Mouse (Mus musculus): ENCODE results near the gene Lrp1. TPM values are rescaled to one million over a fixed set of nuclear protein-coding genes. Genes with fewer than 3 reads are reported as not detected.

Lrp1 gene
- polyA plus RNA-seq, 1 experiment from 2014 or later, result 37.9 TPM

DNA sequence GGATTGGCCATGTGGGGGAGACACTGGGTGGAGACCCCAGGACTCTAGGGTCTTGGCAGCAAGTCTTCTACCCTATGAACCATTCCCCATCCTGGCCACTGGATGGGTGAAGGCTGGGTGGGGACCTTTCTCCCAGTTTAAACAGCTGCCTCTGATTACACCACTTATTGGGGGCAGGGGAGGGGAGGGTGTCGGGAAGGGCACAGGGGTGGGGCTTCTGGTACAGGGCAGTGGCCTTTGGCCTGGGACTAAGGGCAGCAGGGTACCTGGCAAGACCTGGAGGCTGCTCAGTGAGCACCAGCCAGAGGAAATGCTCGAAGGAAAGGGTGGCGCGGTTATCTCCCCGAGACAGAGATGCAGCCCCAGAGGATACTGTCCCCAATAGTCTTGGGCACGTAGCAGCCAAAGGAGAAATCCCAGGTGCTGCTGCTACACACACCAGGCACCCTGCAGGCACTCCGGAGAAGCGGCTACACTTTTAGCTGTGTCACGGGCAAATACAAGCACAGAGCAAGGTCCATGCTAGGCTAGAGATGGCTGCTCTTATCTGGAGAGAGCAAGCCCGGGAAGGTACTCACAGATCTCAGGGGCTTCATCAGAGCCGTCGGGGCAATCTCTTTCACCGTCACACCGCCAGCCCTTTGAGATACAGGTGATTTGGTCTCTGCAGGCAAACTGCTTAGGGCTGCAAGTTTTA, 8.7 kb downstream of the Lrp1 start:
- H3K9me3 ChIP-seq, result no peaks in the 10 kb centered on the region
- H3K36me3 ChIP-seq, result peaks cover 46% of the 10 kb centered on the region
- H3K9ac ChIP-seq, result no peak overlapping the region
- H3K4me2 ChIP-seq, result no peak overlapping the region
- 62% methylated on average over 14 of the region's 14 CpGs for WGBS
- H3K4me3 ChIP-seq, result no peak overlapping the region
- H3K27ac ChIP-seq (replicated peaks), result no peak overlapping the region
- peaks cover 36% of the 10 kb centered on the region for H3K4me1 ChIP-seq
- H3K27me3 ChIP-seq (replicated peaks), result no peaks in the 10 kb centered on the region
- no peak for ATAC-seq (ENCODE audit: extremely low read depth, insufficient number of reproducible peaks, low FRiP score, low TSS enrichment)

DNA sequence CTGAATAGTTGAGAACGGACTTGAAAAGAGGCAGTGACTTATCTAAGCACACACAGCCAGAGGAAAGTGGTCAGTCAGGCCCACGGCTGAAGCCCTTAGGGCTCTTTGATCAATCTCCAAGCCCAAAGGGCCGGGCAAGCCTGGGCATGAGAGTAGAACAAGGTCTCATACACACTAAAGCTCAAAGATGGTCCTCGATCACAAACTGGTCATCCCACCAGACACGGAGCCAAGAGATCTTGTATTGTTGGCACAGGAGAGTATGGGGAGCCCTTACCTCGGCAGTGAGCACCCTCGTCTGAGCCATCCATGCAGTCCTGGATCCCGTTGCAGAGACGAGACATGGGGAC, 10.9 kb downstream of the Lrp1 start:
- ATAC-seq (ENCODE audit: extremely low read depth, insufficient number of reproducible peaks, low FRiP score, low TSS enrichment), result no peak
- H3K27me3 ChIP-seq (replicated peaks), result no peaks in the 10 kb centered on the region
- no peak overlapping the region for H3K4me3 ChIP-seq
- H3K27ac ChIP-seq (replicated peaks), result no peak overlapping the region
- 80% methylated on average over 9 of the region's 9 CpGs for WGBS
- peaks cover 20% of the 10 kb centered on the region for H3K4me1 ChIP-seq
- H3K36me3 ChIP-seq, result peaks cover 64% of the 10 kb centered on the region
- no peak overlapping the region for H3K9ac ChIP-seq
- no peak overlapping the region for H3K4me2 ChIP-seq
- no peaks in the 10 kb centered on the region for H3K9me3 ChIP-seq

GRCm38 (mm10) chr10:127609415-127610065, 11.4 kb downstream of the Lrp1 start:
- no peak for ATAC-seq (ENCODE audit: extremely low read depth, insufficient number of reproducible peaks, low FRiP score, low TSS enrichment)

DNA sequence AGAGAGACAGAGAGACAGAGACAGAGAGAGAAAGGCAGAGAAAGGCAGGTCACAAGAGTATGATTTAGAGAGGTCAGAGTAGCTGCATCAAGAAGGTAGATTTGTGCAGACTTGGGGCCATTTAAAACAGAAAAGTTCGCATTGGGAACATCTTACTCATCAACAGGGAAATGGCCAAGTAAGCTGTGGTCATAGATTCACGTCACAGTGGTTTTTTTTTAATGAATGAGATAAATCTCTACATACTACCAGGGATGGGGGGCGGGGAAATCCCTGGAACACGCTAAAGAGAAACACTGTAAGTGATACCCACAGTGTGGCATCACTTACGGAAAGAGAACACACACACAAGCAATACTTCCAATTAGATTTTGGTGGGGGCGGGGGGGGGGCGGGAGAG, 13.9 kb downstream of the Lrp1 start:
- Histone ChIP-seq H3K27ac (replicated peaks) (no peak overlapping the region), H3K27me3 (replicated peaks) (no peaks in the 10 kb centered on the region), H3K9me3 (no peaks in the 10 kb centered on the region), H3K4me1 (peaks cover 29% of the 10 kb centered on the region), H3K4me2 (no peak overlapping the region), H3K36me3 (peaks cover 88% of the 10 kb centered on the region), H3K9ac (no peak overlapping the region), H3K4me3 (no peak overlapping the region)
- ATAC-seq (ENCODE audit: extremely low read depth, insufficient number of reproducible peaks, low FRiP score, low TSS enrichment), result no peak
- WGBS, result 79% methylated on average over 7 of the region's 7 CpGs

More at GRCm38 (mm10) chr10:127609415-127610065, 11.4 kb downstream of the Lrp1 start:
- Histone ChIP-seq H3K27me3 (replicated peaks) (no peaks in the 10 kb centered on the region), H3K36me3 (peaks cover 69% of the 10 kb centered on the region), H3K9ac (no peak overlapping the region), H3K27ac (replicated peaks) (no peak overlapping the region), H3K9me3 (no peaks in the 10 kb centered on the region), H3K4me3 (no peak overlapping the region), H3K4me1 (peaks cover 20% of the 10 kb centered on the region), H3K4me2 (no peak overlapping the region)
- 60% methylated on average over 9 of the region's 9 CpGs for WGBS

DNA sequence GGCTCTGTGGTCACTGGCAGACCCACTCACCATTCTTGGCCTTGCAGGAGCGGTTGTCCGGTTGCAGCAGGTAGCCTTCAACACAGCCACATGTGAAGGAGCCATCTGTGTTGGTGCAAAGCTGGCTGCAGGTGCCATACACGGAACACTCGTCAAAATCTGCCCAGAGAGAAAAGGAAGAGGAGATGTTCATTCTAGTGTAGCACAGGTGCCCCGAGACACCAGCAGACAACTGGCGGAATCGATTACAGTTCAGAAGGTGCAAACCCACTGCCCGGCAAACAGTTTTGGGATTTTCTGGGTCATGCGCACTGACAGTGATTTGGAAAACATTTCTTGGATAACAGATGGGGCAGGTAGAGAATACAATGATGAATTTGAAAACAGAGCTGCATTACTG, 15.2 kb downstream of the Lrp1 start:
- Histone ChIP-seq H3K4me2 (no peak overlapping the region), H3K4me3 (no peak overlapping the region), H3K9ac (no peak overlapping the region), H3K4me1 (peaks cover 33% of the 10 kb centered on the region), H3K36me3 (peaks cover 86% of the 10 kb centered on the region), H3K9me3 (no peaks in the 10 kb centered on the region), H3K27ac (replicated peaks) (no peak overlapping the region), H3K27me3 (replicated peaks) (no peaks in the 10 kb centered on the region)
- no peak for ATAC-seq (ENCODE audit: extremely low read depth, insufficient number of reproducible peaks, low FRiP score, low TSS enrichment)
- 91% methylated on average over 9 of the region's 9 CpGs for WGBS

DNA sequence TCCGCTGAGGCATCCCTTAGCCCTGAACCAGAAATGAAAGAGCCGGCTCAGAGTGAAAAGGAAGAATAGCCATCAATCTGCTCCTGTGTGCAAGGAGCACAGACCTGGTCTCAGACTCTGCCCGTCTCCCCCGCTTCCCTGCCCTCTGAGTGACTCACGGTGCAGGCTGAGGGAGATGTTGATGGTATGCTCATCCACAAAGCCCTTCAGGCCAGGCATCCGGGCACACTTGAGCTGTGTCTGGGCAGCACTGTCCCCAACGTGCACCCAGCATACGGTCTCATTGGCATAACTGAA, 15.7 kb downstream of the Lrp1 start:
- 70% methylated on average over 8 of the region's 8 CpGs for WGBS
- no peak overlapping the region for H3K4me2 ChIP-seq
- no peak overlapping the region for H3K9ac ChIP-seq
- peak overlapping the region; percentile 25 for H3K27ac ChIP-seq (replicated peaks)
- H3K4me3 ChIP-seq, result no peak overlapping the region
- H3K36me3 ChIP-seq, result peaks cover 80% of the 10 kb centered on the region
- no peaks in the 10 kb centered on the region for H3K27me3 ChIP-seq (replicated peaks)
- no peak for ATAC-seq (ENCODE audit: extremely low read depth, insufficient number of reproducible peaks, low FRiP score, low TSS enrichment)
- H3K4me1 ChIP-seq, result peaks cover 39% of the 10 kb centered on the region
- no peaks in the 10 kb centered on the region for H3K9me3 ChIP-seq

- Histone ChIP-seq H3K36me3 (peaks cover 75% of the 10 kb centered on the region), H3K27ac (replicated peaks) (peak overlapping the region; percentile 25), H3K27me3 (replicated peaks) (no peaks in the 10 kb centered on the region), H3K4me1 (peaks cover 44% of the 10 kb centered on the region), H3K4me3 (no peak overlapping the region), H3K9ac (0 out of 2 replicates have a peak overlapping the region, but pooled peaks have one; percentile 10), H3K4me2 (no peak overlapping the region), H3K9me3 (no peaks in the 10 kb centered on the region)
- WGBS, result 34% methylated on average over 15 of the region's 15 CpGs
- ATAC-seq (ENCODE audit: extremely low read depth, insufficient number of reproducible peaks, low FRiP score, low TSS enrichment), result no peak
These were observed 16.3 kb downstream of the Lrp1 start for GRCm38 (mm10) chr10:127604465-127605250.

DNA sequence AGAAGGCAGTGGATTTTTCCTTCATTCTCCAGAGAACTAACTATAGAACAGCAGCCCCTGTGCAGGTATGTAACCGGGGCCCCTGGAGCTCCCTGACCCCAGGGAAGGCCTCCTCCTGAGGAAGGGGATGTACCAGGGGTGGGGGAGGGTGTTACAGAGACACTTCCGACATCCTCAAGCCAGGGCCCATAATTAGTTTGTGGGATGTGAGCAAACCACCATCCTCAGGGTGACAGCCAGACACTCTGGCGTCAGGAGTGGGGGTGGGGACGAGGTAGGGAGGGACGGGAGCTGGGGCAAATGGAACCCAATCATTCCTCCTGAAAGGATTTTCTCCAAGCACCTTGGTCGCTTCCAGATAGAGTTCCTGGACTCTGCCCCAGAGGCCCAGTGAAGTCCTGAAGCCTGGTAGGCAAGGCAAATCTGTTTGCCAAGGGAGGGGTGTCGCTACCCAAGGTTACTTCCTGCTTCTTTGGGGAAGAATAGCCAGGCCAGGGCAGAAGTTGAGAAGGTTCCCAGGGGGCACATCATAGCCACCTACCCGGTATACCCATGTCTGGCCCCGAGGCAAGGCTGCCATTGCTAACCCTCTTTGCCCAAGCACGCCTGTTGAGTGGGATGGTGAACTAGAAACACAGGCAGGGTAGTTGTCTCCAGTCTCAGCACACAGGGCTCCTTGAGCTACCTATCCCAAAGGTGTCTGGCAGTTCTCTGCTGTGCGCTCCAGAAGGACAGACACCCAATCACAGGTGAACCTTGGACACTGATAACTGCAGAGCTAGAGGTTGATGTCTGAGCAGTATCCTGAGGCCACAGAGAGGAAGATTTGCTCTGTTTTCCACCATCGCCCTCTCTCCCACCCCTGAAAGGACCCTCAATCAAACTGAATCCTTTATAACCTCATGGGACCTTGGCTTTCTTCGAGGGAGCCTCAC, 17.2 kb downstream of the Lrp1 start:
- H3K36me3 ChIP-seq, result peaks cover 66% of the 10 kb centered on the region
- 51% methylated on average over 13 of the region's 13 CpGs for WGBS
- H3K27ac ChIP-seq (replicated peaks), result peak overlapping the region; percentile 28; the same call in 1 of the 2 replicates
- H3K4me1 ChIP-seq, result peaks cover 54% of the 10 kb centered on the region
- H3K27me3 ChIP-seq (replicated peaks), result no peaks in the 10 kb centered on the region
- H3K9me3 ChIP-seq, result no peaks in the 10 kb centered on the region
- H3K4me3 ChIP-seq, result no peak overlapping the region
- 0 out of 2 replicates have a peak overlapping the region, but pooled peaks have one; percentile 30 for H3K9ac ChIP-seq
- H3K4me2 ChIP-seq, result no peak overlapping the region
- no peak for ATAC-seq (ENCODE audit: extremely low read depth, insufficient number of reproducible peaks, low FRiP score, low TSS enrichment)

GRCm38 (mm10) chr10:127602194-127602593, 18.8 kb downstream of the Lrp1 start:
- no peak overlapping the region for H3K9ac ChIP-seq
- H3K4me2 ChIP-seq, result no peak overlapping the region
- H3K27me3 ChIP-seq (replicated peaks), result no peaks in the 10 kb centered on the region
- H3K4me1 ChIP-seq, result peaks cover 69% of the 10 kb centered on the region
- WGBS, result 93% methylated on average over 6 of the region's 6 CpGs
- no peak overlapping the region for H3K4me3 ChIP-seq
- H3K27ac ChIP-seq (replicated peaks), result no peak overlapping the region
- no peaks in the 10 kb centered on the region for H3K9me3 ChIP-seq
- peaks cover 56% of the 10 kb centered on the region for H3K36me3 ChIP-seq
- no peak for ATAC-seq (ENCODE audit: extremely low read depth, insufficient number of reproducible peaks, low FRiP score, low TSS enrichment)

- H3K4me2 ChIP-seq, result 0 out of 2 replicates have a peak overlapping the region, but pooled peaks have one; percentile 1
- no peaks in the 10 kb centered on the region for H3K27me3 ChIP-seq (replicated peaks)
- ATAC-seq (ENCODE audit: extremely low read depth, insufficient number of reproducible peaks, low FRiP score, low TSS enrichment), result no peak; the same call in 1 of the 2 replicates
- H3K4me1 ChIP-seq, result peaks cover 84% of the 10 kb centered on the region
- peak overlapping the region; percentile 81 for H3K27ac ChIP-seq (replicated peaks)
- no peaks in the 10 kb centered on the region for H3K9me3 ChIP-seq
- H3K9ac ChIP-seq, result peak overlapping the region; percentile 34; the same call in 1 of the 2 replicates
- WGBS, result 49% methylated on average over 17 of the region's 17 CpGs
- H3K36me3 ChIP-seq, result peaks cover 39% of the 10 kb centered on the region
- H3K4me3 ChIP-seq, result no peak overlapping the region
These were observed 21.0 kb downstream of the Lrp1 start for GRCm38 (mm10) chr10:127599779-127600541.
